Mouse (Mus musculus) midbrain, embryonic 16.5 days (tissue): ENCODE measurements around the gene Eef1b2. TPM values are rescaled to one million over a fixed set of nuclear protein-coding genes. Genes with fewer than 3 reads are reported as not detected.

Experiments
- ATAC-seq: fragments of 200-750 bp; cut with Nextera tagmentation; 2 replicates; pipeline ENCODE4 v1.8.0; 2017; ENCODE audit warnings: moderate TSS enrichment
- H3K27ac ChIP-seq: fragments of 300-500 bp; sonication (generic); 2 replicates; pipeline ENCODE4 v1.5.1; 2014; ENCODE audit warnings: mild to moderate bottlenecking, low read length, mixed read lengths
- H3K27me3 ChIP-seq: fragments of 300-500 bp; sonication (generic); 2 replicates; pipeline ENCODE4 v1.6.1; 2014; ENCODE audit warnings: low read depth, low read length, mixed read lengths; ENCODE audit not compliant: control insufficient read depth, insufficient read depth
- H3K36me3 ChIP-seq: fragments of 300-500 bp; sonication (generic); 2 replicates; pipeline ENCODE4 v1.6.1; 2014; ENCODE audit warnings: mild to moderate bottlenecking, low read length, moderate library complexity, mixed read lengths; ENCODE audit not compliant: control insufficient read depth, insufficient read depth
- H3K4me1 ChIP-seq: fragments of 300-500 bp; sonication (generic); 2 replicates; pipeline ENCODE4 v1.6.1; 2014; ENCODE audit warnings: mild to moderate bottlenecking, low read length, mixed read lengths; ENCODE audit not compliant: control insufficient read depth, insufficient read depth
- H3K4me2 ChIP-seq: fragments of 300-500 bp; sonication (generic); 2 replicates; pipeline ENCODE4 v1.6.1; 2014; ENCODE audit warnings: mild to moderate bottlenecking, low read length, mixed read lengths
- H3K4me3 ChIP-seq: fragments of 300-500 bp; sonication (generic); 2 replicates; pipeline ENCODE4 v1.5.1; 2014; ENCODE audit warnings: low read depth, mild to moderate bottlenecking, low read length, moderate library complexity, mixed read lengths
- H3K9ac ChIP-seq: fragments of 300-500 bp; sonication (generic); 2 replicates; pipeline ENCODE4 v1.6.1; 2014; ENCODE audit warnings: low read depth, low read length, mixed read lengths
- H3K9me3 ChIP-seq: fragments of 300-500 bp; sonication (generic); replicated peaks from 2 replicates; pipeline ENCODE4 v1.6.1; 2014; ENCODE audit warnings: mild to moderate bottlenecking, low read length, mixed read lengths; ENCODE audit not compliant: control insufficient read depth, poor library complexity, severe bottlenecking
- WGBS: fragments of 180-500 bp; shearing (Covaris S2); extraction: QIAGEN DNeasy Blood & Tissue Kit; methylation state at CpG from one replicate; pipeline ENCODE4 v1.1.7; 2014; 5-methylcytosine and 5-hydroxymethylcytosine counted together
- microRNA-seq: library from miRNA; unstranded; fragments of <30 nt; microRNA quantifications from one replicate; pipeline ENCODE4, GENCODE M21; 2017
- polyA plus RNA-seq: library from polyadenylated mRNA; unstranded; fragments of >200 nt; fragmentation: Nextera tagmentation; extraction: Ambion mirVana; gene quantifications from 2 replicates; pipeline ENCODE4 v1.2.1, GENCODE M21; 2015

Eef1b2 gene
- polyA plus RNA-seq, 1 experiment from 2014 or later, result 433 TPM

GRCm38 (mm10) chr1:63214631-63215030 is 38.0 kb downstream of the Eef1b2 start:
- no peak overlapping the region for H3K4me2 ChIP-seq
- no peaks in the 10 kb centered on the region for H3K27me3 ChIP-seq
- no peaks in the 10 kb centered on the region for H3K9me3 ChIP-seq
- H3K36me3 ChIP-seq, result no peaks in the 10 kb centered on the region
- H3K9ac ChIP-seq, result no peak overlapping the region
- H3K4me1 ChIP-seq, result peaks cover 16% of the 10 kb centered on the region
- peak overlapping the region; percentile 63; the same call in 1 of the 2 replicates for H3K27ac ChIP-seq
- H3K4me3 ChIP-seq, result no peak overlapping the region
- 45% methylated on average over 7 of the region's 7 CpGs for whole genome bisulfite sequencing
- 0 out of 2 replicates have a peak, but pooled peaks have one; percentile 11 for ATAC-seq

GRCm38 (mm10) chr1:63219277-63219676 is 42.7 kb downstream of the Eef1b2 start:
- no peak for ATAC-seq

GRCm38 (mm10) chr1:63225009-63225408 is 48.4 kb downstream of the Eef1b2 start:
- Histone ChIP-seq H3K4me1 (no peaks in the 10 kb centered on the region), H3K27me3 (no peaks in the 10 kb centered on the region), H3K27ac (no peak overlapping the region), H3K9me3 (no peaks in the 10 kb centered on the region), H3K4me3 (no peak overlapping the region), H3K9ac (no peak overlapping the region), H3K36me3 (no peaks in the 10 kb centered on the region), H3K4me2 (no peak overlapping the region)
- no peak for ATAC-seq
- 88% methylated on average over 4 of the region's 4 CpGs for WGBS

More at GRCm38 (mm10) chr1:63219277-63219676, 42.7 kb downstream of the Eef1b2 start:
- Histone ChIP-seq H3K27me3 (no peaks in the 10 kb centered on the region), H3K4me1 (peaks cover 7% of the 10 kb centered on the region), H3K9ac (no peak overlapping the region), H3K36me3 (no peaks in the 10 kb centered on the region), H3K4me2 (no peak overlapping the region), H3K27ac (no peak overlapping the region), H3K4me3 (no peak overlapping the region), H3K9me3 (no peaks in the 10 kb centered on the region)
- 97% methylated on average over 4 of the region's 4 CpGs for WGBS

GRCm38 (mm10) chr1:63225890-63226289 is 49.3 kb downstream of the Eef1b2 start:
- ATAC-seq, result no peak
- no peak overlapping the region for H3K9ac ChIP-seq
- no peak overlapping the region for H3K4me3 ChIP-seq
- no peak overlapping the region for H3K4me2 ChIP-seq
- no peak overlapping the region for H3K27ac ChIP-seq
- 10% methylated on average over 7 of the region's 7 CpGs for WGBS
- no peaks in the 10 kb centered on the region for H3K4me1 ChIP-seq
- H3K36me3 ChIP-seq, result no peaks in the 10 kb centered on the region
- H3K27me3 ChIP-seq, result no peaks in the 10 kb centered on the region
- no peaks in the 10 kb centered on the region for H3K9me3 ChIP-seq

- no peaks in the 10 kb centered on the region for H3K4me1 ChIP-seq
- H3K4me3 ChIP-seq, result no peak overlapping the region
- H3K4me2 ChIP-seq, result no peak overlapping the region
- no peaks in the 10 kb centered on the region for H3K27me3 ChIP-seq
- no peaks in the 10 kb centered on the region for H3K36me3 ChIP-seq
- 87% methylated on average over 5 of the region's 5 CpGs for WGBS
- no peak overlapping the region for H3K27ac ChIP-seq
- H3K9ac ChIP-seq, result no peak overlapping the region
- ATAC-seq, result no peak
- no peaks in the 10 kb centered on the region for H3K9me3 ChIP-seq
Measured at GRCm38 (mm10) chr1:63227241-63227640, 50.6 kb downstream of the Eef1b2 start.

Small RNA genes lying within 50 kb of the gene (microRNA-seq; reads per million reads assigned to microRNA genes)
- gene Gm24557 (not detected), gene Gm27512 (not detected)

Other genes with a start within 250 kb of the Eef1b2 start
- 8.9 and 9.6 TPM in 2 replicates for gene Ino80d, start 62.2 kb upstream of the Eef1b2 start, polyA plus RNA-seq
- gene Ndufs1, start within 50 bp of the Eef1b2 start, polyA plus RNA-seq, result 137 and 143 TPM in 2 replicates
- gene Gpr1, start 37.7 kb downstream of the Eef1b2 start, polyA plus RNA-seq, result 0.88 and 1.1 TPM in 2 replicates
- 35.4 and 50.3 TPM in 2 replicates for gene Zdbf2, start 96.4 kb downstream of the Eef1b2 start, polyA plus RNA-seq